Mouse (Mus musculus) heart, postnatal 0 days (tissue): ENCODE data around the gene Wdr4. TPM values are rescaled to one million over a fixed set of nuclear protein-coding genes. Genes with fewer than 3 reads are reported as not detected.

Experiments used
- ATAC-seq: fragments of 200-750 bp; cut with Nextera tagmentation; 2 replicates; pipeline ENCODE4 v1.8.0; 2017; ENCODE audit warnings: low read depth, moderate number of reproducible peaks, moderate library complexity; ENCODE audit not compliant: insufficient read depth
- DNase-seq: peaks from one replicate; pipeline ENCODE4 v3.0.0-alpha.2; 2016; ENCODE audit warnings: low spot score
- H3K27ac ChIP-seq: fragments of 300-500 bp; sonication (generic); 2 replicates; pipeline ENCODE4 v1.5.1; 2014; ENCODE audit warnings: low read depth, mild to moderate bottlenecking
- H3K27me3 ChIP-seq: fragments of 300-500 bp; sonication (generic); 2 replicates; pipeline ENCODE4 v1.6.1; 2014; ENCODE audit warnings: low read length, mixed read lengths; ENCODE audit not compliant: control insufficient read depth, insufficient read depth
- H3K36me3 ChIP-seq: fragments of 300-500 bp; sonication (generic); replicated peaks from 2 replicates; pipeline ENCODE4 v1.6.1; 2014; ENCODE audit warnings: low read length, mixed read lengths; ENCODE audit not compliant: control insufficient read depth, insufficient read depth
- H3K4me1 ChIP-seq: fragments of 300-500 bp; sonication (generic); 2 replicates; pipeline ENCODE4 v1.6.1; 2014; ENCODE audit warnings: antibody characterized with exemption; ENCODE audit not compliant: control insufficient read depth, insufficient read depth
- H3K4me2 ChIP-seq: fragments of 300-500 bp; sonication (generic); 2 replicates; pipeline ENCODE4 v1.6.1; 2014; ENCODE audit warnings: low read depth, mild to moderate bottlenecking, low read length, moderate library complexity
- H3K4me3 ChIP-seq: fragments of 300-500 bp; sonication (generic); 2 replicates; pipeline ENCODE4 v1.5.1; 2014; ENCODE audit warnings: low read depth, low read length
- H3K9ac ChIP-seq: fragments of 300-500 bp; sonication (generic); replicated peaks from 2 replicates; pipeline ENCODE4 v1.6.1; 2014; ENCODE audit warnings: low read depth, low read length, mixed read lengths
- H3K9me3 ChIP-seq: fragments of 300-500 bp; sonication (generic); replicated peaks from 2 replicates; pipeline ENCODE4 v1.6.1; 2016; ENCODE audit warnings: low read length; ENCODE audit not compliant: control insufficient read depth
- CTCF ChIP-seq: IDR thresholded peaks from 2 replicates; pipeline ENCODE4 v1.5.1; 2016; ENCODE audit warnings: antibody characterized with exemption, control low read depth, low read depth
- EP300 ChIP-seq: IDR thresholded peaks from 2 replicates; pipeline ENCODE4 v1.6.1; 2016; ENCODE audit warnings: antibody characterized with exemption, low read depth
- WGBS: fragments of 180-500 bp; shearing (Covaris S2); extraction: QIAGEN DNeasy Blood & Tissue Kit; methylation state at CpG from one replicate; pipeline ENCODE4 v1.1.7; 2014; 5-methylcytosine and 5-hydroxymethylcytosine counted together
- polyA plus RNA-seq: library from polyadenylated mRNA; unstranded; fragments of >200 nt; fragmentation: Nextera tagmentation; extraction: Ambion mirVana; gene quantifications from 2 replicates; pipeline ENCODE4 v1.2.1, GENCODE M21; 2015
- total RNA-seq: library from RNA; depleted of rRNA; stranded (reverse); fragments of >200 nt; gene quantifications from 2 replicates; pipeline ENCODE4 v1.2.3, GENCODE M21; 2014; ENCODE audit warnings: low replicate concordance

Gene Wdr4
- total and polyA plus RNA-seq, 2 experiments from 2014 or later, result 10.4 to 30.8 TPM

GRCm38 (mm10) chr17:31564015-31564857, 44.5 kb upstream of the Wdr4 start, which contains the start of gene Pknox1:
Gene Pknox1, plus strand, starts transcription at chr17:31564734.
- no peaks in the 10 kb centered on the region for H3K36me3 ChIP-seq
- H3K4me1 ChIP-seq, result peaks cover 28% of the 10 kb centered on the region
- no peaks in the 10 kb centered on the region for H3K27me3 ChIP-seq
- peak within 1 kb of the TSS; percentile 98 for H3K27ac ChIP-seq
- no peak for TF ChIP-seq CTCF
- peak; percentile 27; the same call in 1 of the 2 replicates for TF ChIP-seq EP300
- H3K9ac ChIP-seq, result peak within 1 kb of the TSS; percentile 93
- H3K9me3 ChIP-seq, result no peaks in the 10 kb centered on the region
- H3K4me3 ChIP-seq, result peak within 1 kb of the TSS; percentile 76
- WGBS, result under 1% methylated on average over 31 of the region's 72 CpGs
- DNase-seq, result peak; percentile 100
- peak; percentile 96 for ATAC-seq
- peak within 1 kb of the TSS; percentile 81 for H3K4me2 ChIP-seq

- no peak for TF ChIP-seq CTCF
- TF ChIP-seq EP300, result no peak
- H3K27ac ChIP-seq, result peak overlapping the region; percentile 94
- no peaks in the 10 kb centered on the region for H3K36me3 ChIP-seq
- peaks cover 28% of the 10 kb centered on the region for H3K4me1 ChIP-seq
- WGBS, result 15% methylated on average over 12 of the region's 12 CpGs
- peak overlapping the region; percentile 72 for H3K4me2 ChIP-seq
- no peak for ATAC-seq
- H3K27me3 ChIP-seq, result no peaks in the 10 kb centered on the region
- H3K4me3 ChIP-seq, result peak overlapping the region; percentile 52
- H3K9ac ChIP-seq, result peak overlapping the region; percentile 60
- DNase-seq, result no peak
- no peaks in the 10 kb centered on the region for H3K9me3 ChIP-seq
These were observed 43.8 kb upstream of the Wdr4 start for GRCm38 (mm10) chr17:31563632-31564014.

- Histone ChIP-seq H3K4me2 (no peak overlapping the region), H3K4me3 (no peak overlapping the region), H3K9me3 (no peaks in the 10 kb centered on the region), H3K9ac (no peak overlapping the region), H3K36me3 (no peaks in the 10 kb centered on the region), H3K27ac (no peak overlapping the region), H3K27me3 (no peaks in the 10 kb centered on the region), H3K4me1 (peaks cover 7% of the 10 kb centered on the region)
- TF ChIP-seq CTCF (no peak), EP300 (no peak)
- ATAC-seq, result no peak
- 85% methylated on average over 11 of the region's 11 CpGs for WGBS
- no peak for DNase-seq
These were observed 39.4 kb upstream of the Wdr4 start for GRCm38 (mm10) chr17:31559021-31559789.

GRCm38 (mm10) chr17:31557947-31558542, 38.3 kb upstream of the Wdr4 start:
- peak overlapping the region; percentile 27; the same call in 1 of the 2 replicates for H3K27ac ChIP-seq
- ATAC-seq, result no peak
- no peak for DNase-seq

More at GRCm38 (mm10) chr17:31557947-31558542, 38.3 kb upstream of the Wdr4 start:
- Histone ChIP-seq H3K27me3 (no peaks in the 10 kb centered on the region), H3K4me3 (no peak overlapping the region), H3K9ac (no peak overlapping the region), H3K36me3 (no peaks in the 10 kb centered on the region), H3K4me1 (peaks cover under 1% of the 10 kb centered on the region; the same call in 1 of the 2 replicates), H3K4me2 (peak overlapping the region; percentile 23), H3K9me3 (no peaks in the 10 kb centered on the region)
- no peak for TF ChIP-seq CTCF
- no peak for TF ChIP-seq EP300
- WGBS, result 78% methylated on average over 10 of the region's 10 CpGs
